Comparison of ENCODE assay signal across 7 mouse cellular contexts in genomic region chr9:58199381-58200269, GRCm38 (mm10). TPM values are rescaled to one million over a fixed set of nuclear protein-coding genes. Genes with fewer than 3 reads are reported as not detected.
DNase-seq lines count a peak whose midpoint lies in the region; ATAC-seq and TF ChIP-seq lines count a peak whose summit lies in the region.

No protein-coding gene starts in this region.

- no peak for TF ChIP-seq CTCF in kidney, postnatal 0 days (IDR thresholded peaks at IDR 0.05; ENCODE audit: low read depth)
- no peak for TF ChIP-seq CTCF in midbrain, postnatal 0 days (IDR thresholded peaks at IDR 0.05)
- TF ChIP-seq CTCF in lung, adult 2 months (IDR thresholded peaks at IDR 0.05; ENCODE audit: insufficient read depth, low read length), result no peak

- H3K4me1 ChIP-seq in kidney, postnatal 0 days (replicated peaks; ENCODE audit: insufficient read depth, low read length), result peaks cover 16% of the 10 kb centered on the region
- H3K4me1 ChIP-seq in embryonic facial prominence, embryonic 11.5 days (ENCODE audit: control insufficient read depth, insufficient read depth, low read length), result peaks cover 29% of the 10 kb centered on the region
- peaks cover 16% of the 10 kb centered on the region for H3K4me1 ChIP-seq in hindbrain, embryonic 11.5 days (replicated peaks; ENCODE audit: control insufficient read depth, insufficient read depth, low read length)
- H3K4me1 ChIP-seq in midbrain, postnatal 0 days (ENCODE audit: insufficient read depth, low read length), result peaks cover 6% of the 10 kb centered on the region
- H3K4me1 ChIP-seq in lung, adult 2 months (ENCODE audit: control insufficient read depth, insufficient read depth, low read length), result peaks cover 5% of the 10 kb centered on the region; the same call in 1 of the 2 replicates

- H3K9me3 ChIP-seq in kidney, postnatal 0 days (replicated peaks; ENCODE audit: low read length), result no peaks in the 10 kb centered on the region
- no peaks in the 10 kb centered on the region for H3K9me3 ChIP-seq in embryonic facial prominence, embryonic 11.5 days (replicated peaks; ENCODE audit: control insufficient read depth, low read length)
- H3K9me3 ChIP-seq in hindbrain, embryonic 11.5 days (ENCODE audit: control insufficient read depth, low read length), result no peaks in the 10 kb centered on the region
- no peaks in the 10 kb centered on the region for H3K9me3 ChIP-seq in midbrain, postnatal 0 days (ENCODE audit: low read length)

- 4% methylated on average over 41 of the region's 41 CpGs for WGBS in kidney, postnatal 0 days
- WGBS in embryonic facial prominence, embryonic 11.5 days, result under 1% methylated on average over 41 of the region's 41 CpGs
- WGBS in hindbrain, embryonic 11.5 days, result under 1% methylated on average over 41 of the region's 41 CpGs
- WGBS in midbrain, postnatal 0 days, result 2% methylated on average over 41 of the region's 41 CpGs
- WGBS in lung, adult 2 months, result 5% methylated on average over 41 of the region's 41 CpGs

- no peak overlapping the region for H3K4me3 ChIP-seq in kidney, postnatal 0 days (replicated peaks; ENCODE audit: low read depth, low read length)
- H3K4me3 ChIP-seq in embryonic facial prominence, embryonic 11.5 days (ENCODE audit: low read depth, low read length), result peak overlapping the region; percentile 24
- H3K4me3 ChIP-seq in hindbrain, embryonic 11.5 days (ENCODE audit: low read depth, low read length), result peak overlapping the region; percentile 20
- peak overlapping the region; percentile 35 for H3K4me3 ChIP-seq in midbrain, postnatal 0 days (ENCODE audit: low read depth, low read length)
- no peak overlapping the region for H3K4me3 ChIP-seq in lung, adult 2 months (replicated peaks; ENCODE audit: extremely low read depth, low read depth, low read length)

- no peak for ATAC-seq in kidney, postnatal 0 days (replicated peaks; ENCODE audit: low FRiP score, low read depth)
- ATAC-seq in embryonic facial prominence, embryonic 11.5 days (replicated peaks; ENCODE audit: insufficient number of reproducible peaks, low FRiP score, low TSS enrichment, low read depth), result no peak
- ATAC-seq in hindbrain, embryonic 11.5 days (ENCODE audit: low FRiP score), result no peak
- no peak for ATAC-seq in midbrain, postnatal 0 days (ENCODE audit: low FRiP score)

- peak overlapping the region; percentile 8 for H3K4me2 ChIP-seq in kidney, postnatal 0 days (ENCODE audit: low read length)
- peak overlapping the region; percentile 44 for H3K4me2 ChIP-seq in embryonic facial prominence, embryonic 11.5 days (ENCODE audit: low read depth, low read length)
- H3K4me2 ChIP-seq in hindbrain, embryonic 11.5 days (replicated peaks; ENCODE audit: low read depth, low read length), result peak overlapping the region; percentile 33
- H3K4me2 ChIP-seq in midbrain, postnatal 0 days (ENCODE audit: low read depth, low read length, poor library complexity, severe bottlenecking), result peak overlapping the region; percentile 66

- H3K27me3 ChIP-seq in kidney, postnatal 0 days (ENCODE audit: insufficient read depth, low read length), result peaks cover 86% of the 10 kb centered on the region
- H3K27me3 ChIP-seq in embryonic facial prominence, embryonic 11.5 days (ENCODE audit: control insufficient read depth, insufficient read depth, low read length), result peaks cover 81% of the 10 kb centered on the region
- H3K27me3 ChIP-seq in hindbrain, embryonic 11.5 days (ENCODE audit: control insufficient read depth, insufficient read depth, low read length), result peaks cover 94% of the 10 kb centered on the region
- peaks cover 61% of the 10 kb centered on the region for H3K27me3 ChIP-seq in midbrain, postnatal 0 days (ENCODE audit: insufficient read depth, low read length)

- H3K36me3 ChIP-seq in kidney, postnatal 0 days (ENCODE audit: insufficient read depth, low read length), result no peaks in the 10 kb centered on the region
- no peaks in the 10 kb centered on the region for H3K36me3 ChIP-seq in embryonic facial prominence, embryonic 11.5 days (replicated peaks; ENCODE audit: control insufficient read depth, insufficient read depth, low read depth, low read length)
- H3K36me3 ChIP-seq in hindbrain, embryonic 11.5 days (ENCODE audit: control insufficient read depth, insufficient read depth, low read length), result no peaks in the 10 kb centered on the region
- H3K36me3 ChIP-seq in midbrain, postnatal 0 days (ENCODE audit: insufficient read depth, low read length), result no peaks in the 10 kb centered on the region

- H3K9ac ChIP-seq in kidney, postnatal 0 days (ENCODE audit: low read depth, low read length), result no peak overlapping the region
- H3K9ac ChIP-seq in embryonic facial prominence, embryonic 11.5 days (replicated peaks; ENCODE audit: low read length), result no peak overlapping the region; the same call in 1 of the 2 replicates
- H3K9ac ChIP-seq in hindbrain, embryonic 11.5 days (ENCODE audit: low read depth, low read length), result no peak overlapping the region
- peak overlapping the region; percentile 63; the same call in 1 of the 2 replicates for H3K9ac ChIP-seq in midbrain, postnatal 0 days (replicated peaks; ENCODE audit: low read length, poor library complexity, severe bottlenecking)

- H3K27ac ChIP-seq in kidney, postnatal 0 days, result no peak overlapping the region
- H3K27ac ChIP-seq in embryonic facial prominence, embryonic 11.5 days (replicated peaks; ENCODE audit: low read depth, low read length), result no peak overlapping the region
- H3K27ac ChIP-seq in hindbrain, embryonic 11.5 days (ENCODE audit: low read depth, low read length), result no peak overlapping the region
- peak overlapping the region; percentile 47 for H3K27ac ChIP-seq in midbrain, postnatal 0 days (ENCODE audit: low read depth, low read length)

- peak; percentile 48 for DNase-seq in kidney, postnatal 0 days (ENCODE audit: low spot score)
- no peak for DNase-seq in kidney, adult 9 months
- peak; percentile 61 for DNase-seq in embryonic facial prominence, embryonic 11.5 days (ENCODE audit: low spot score)
- DNase-seq in hindbrain, embryonic 11.5 days (ENCODE audit: low spot score), result peak; percentile 47
- DNase-seq in midbrain, postnatal 0 days (ENCODE audit: low spot score), result no peak
- no peak for DNase-seq in urinary bladder, postnatal 25 days (ENCODE audit: low spot score)
- no peak for DNase-seq in lung, adult 2 months

- no peak for TF ChIP-seq POLR2A in lung, adult 2 months (IDR thresholded peaks at IDR 0.05; ENCODE audit: borderline replicate concordance, extremely low read depth, low read depth, low read length)

RNA-seq across cellular contexts. Expression of gene Islr, which starts 4.5 kb away (rescaled TPM):
- polyA plus RNA-seq in kidney, postnatal 0 days (2015; fragmentation: Nextera tagmentation; extraction: Ambion mirVana), result 54.0 and 60.4 TPM in 2 replicates
- 24.6 and 26.7 TPM in 2 replicates for polyA plus RNA-seq in embryonic facial prominence, embryonic 11.5 days (2014; fragmentation: Nextera tagmentation; extraction: Ambion mirVana)
- 15.5 and 16.7 TPM in 2 replicates for polyA plus RNA-seq in hindbrain, embryonic 11.5 days (2014; fragmentation: Nextera tagmentation; extraction: Ambion mirVana)
- total RNA-seq in midbrain, postnatal 0 days (2014; rRNA removed), result 55.6 and 68.8 TPM in 2 replicates
- 32.5 and 36.5 TPM in 2 replicates for polyA plus RNA-seq in midbrain, postnatal 0 days (2015; fragmentation: Nextera tagmentation; extraction: Ambion mirVana)
- 62.6 and 74.0 TPM in 2 replicates for polyA plus RNA-seq in lung, adult 2 months (2012; rRNA removed)

RNA-seq across cellular contexts. Expression of gene Islr2, which starts 4.5 kb away (rescaled TPM):
- 0.04 and 0.13 TPM in 2 replicates for polyA plus RNA-seq in kidney, postnatal 0 days (2015; fragmentation: Nextera tagmentation; extraction: Ambion mirVana)
- polyA plus RNA-seq in embryonic facial prominence, embryonic 11.5 days (2014; fragmentation: Nextera tagmentation; extraction: Ambion mirVana), result 5.4 and 5.8 TPM in 2 replicates
- 5.5 and 6.7 TPM in 2 replicates for polyA plus RNA-seq in hindbrain, embryonic 11.5 days (2014; fragmentation: Nextera tagmentation; extraction: Ambion mirVana)
- total RNA-seq in midbrain, postnatal 0 days (2014; rRNA removed), result 233 and 267 TPM in 2 replicates
- 16.7 and 18.1 TPM in 2 replicates for polyA plus RNA-seq in midbrain, postnatal 0 days (2015; fragmentation: Nextera tagmentation; extraction: Ambion mirVana)
- 0.11 and 0.90 TPM in 2 replicates for polyA plus RNA-seq in lung, adult 2 months (2012; rRNA removed)

RNA-seq across cellular contexts. Expression of gene Pml, which starts 50.0 kb away (rescaled TPM):
- 14.3 and 15.2 TPM in 2 replicates for polyA plus RNA-seq in kidney, postnatal 0 days (2015; fragmentation: Nextera tagmentation; extraction: Ambion mirVana)
- polyA plus RNA-seq in embryonic facial prominence, embryonic 11.5 days (2014; fragmentation: Nextera tagmentation; extraction: Ambion mirVana), result 13.5 and 14.5 TPM in 2 replicates
- 6.4 and 8.3 TPM in 2 replicates for polyA plus RNA-seq in hindbrain, embryonic 11.5 days (2014; fragmentation: Nextera tagmentation; extraction: Ambion mirVana)
- total RNA-seq in midbrain, postnatal 0 days (2014; rRNA removed), result 5.6 and 9.0 TPM in 2 replicates
- 2.9 and 3.2 TPM in 2 replicates for polyA plus RNA-seq in midbrain, postnatal 0 days (2015; fragmentation: Nextera tagmentation; extraction: Ambion mirVana)
- 24.0 and 29.6 TPM in 2 replicates for polyA plus RNA-seq in lung, adult 2 months (2012; rRNA removed)

RNA-seq across cellular contexts. Expression of gene Stoml1, which starts 53.3 kb away (rescaled TPM):
- 36.6 and 37.6 TPM in 2 replicates for polyA plus RNA-seq in kidney, postnatal 0 days (2015; fragmentation: Nextera tagmentation; extraction: Ambion mirVana)
- 20.1 and 22.2 TPM in 2 replicates for polyA plus RNA-seq in embryonic facial prominence, embryonic 11.5 days (2014; fragmentation: Nextera tagmentation; extraction: Ambion mirVana)
- 31.2 and 35.7 TPM in 2 replicates for polyA plus RNA-seq in hindbrain, embryonic 11.5 days (2014; fragmentation: Nextera tagmentation; extraction: Ambion mirVana)
- total RNA-seq in midbrain, postnatal 0 days (2014; rRNA removed), result 159 and 170 TPM in 2 replicates
- 161 and 172 TPM in 2 replicates for polyA plus RNA-seq in midbrain, postnatal 0 days (2015; fragmentation: Nextera tagmentation; extraction: Ambion mirVana)
- 38.8 and 52.2 TPM in 2 replicates for polyA plus RNA-seq in lung, adult 2 months (2012; rRNA removed)

Comparison
In these comparisons a context has a peak if more than half of its experiments do, and no peak if none do; other contexts are left out.
1. DNase-seq: peak in kidney, postnatal 0 days (single experiment), embryonic facial prominence, embryonic 11.5 days (single experiment) and hindbrain, embryonic 11.5 days (single experiment); none in kidney, adult 9 months (single experiment), midbrain, postnatal 0 days (single experiment), urinary bladder, postnatal 25 days (single experiment) and lung, adult 2 months (single experiment).
2. H3K4me2 ChIP-seq: peak in every context shown above with its lines; median percentile 66 in midbrain, postnatal 0 days; 44 in embryonic facial prominence, embryonic 11.5 days; 33 in hindbrain, embryonic 11.5 days; 8 in kidney, postnatal 0 days.
3. H3K4me3 ChIP-seq: peak in embryonic facial prominence, embryonic 11.5 days (single experiment), hindbrain, embryonic 11.5 days (single experiment) and midbrain, postnatal 0 days (single experiment); none in kidney, postnatal 0 days (single experiment) and lung, adult 2 months (single experiment).